Mouse (Mus musculus) frontal cortex, postnatal 10 days (tissue): ENCODE results near the gene Tmod4.

Source experiments
- DNase-seq, 2 experiments: peaks; one replicate each; pipeline ENCODE4 v3.0.0; 2022; ENCODE audit warnings: low spot score in 2 of 2, mixed read lengths in 1 of 2

Gene Tmod4

GRCm38 (mm10) chr3:95136336-95136735 lies 12.1 kb downstream of the Tmod4 start:
- no peak for DNase-seq

GRCm38 (mm10) chr3:95139586-95140288 lies 15.5 kb downstream of the Tmod4 start:
- no peak for DNase-seq

- no peak for DNase-seq
These were observed 16.0 kb downstream of the Tmod4 start for GRCm38 (mm10) chr3:95140289-95140595.

- no peak for DNase-seq
These were observed 16.5 kb downstream of the Tmod4 start for GRCm38 (mm10) chr3:95140795-95141194.

- DNase-seq, result no peak
These were observed 17.2 kb downstream of the Tmod4 start for GRCm38 (mm10) chr3:95141474-95141873.

GRCm38 (mm10) chr3:95141952-95142616 lies 17.8 kb downstream of the Tmod4 start, which contains the start of gene Tnfaip8l2:
Tnfaip8l2 (minus strand) TSS chr3:95142360.
- no peak for DNase-seq

- DNase-seq, result peak in 1 of 2 experiments; percentile 80
These were observed 18.3 kb downstream of the Tmod4 start for GRCm38 (mm10) chr3:95142617-95143011.

- no peak for DNase-seq
These were observed 23.6 kb downstream of the Tmod4 start for GRCm38 (mm10) chr3:95147924-95148323.

GRCm38 (mm10) chr3:95153874-95154273 lies 29.6 kb downstream of the Tmod4 start:
- no peak for DNase-seq

- no peak for DNase-seq
These were observed 35.3 kb downstream of the Tmod4 start for GRCm38 (mm10) chr3:95159511-95159986.

- peak; percentile 82 to 87 for DNase-seq
These were observed 36.0 kb downstream of the Tmod4 start, which contains the start of gene Sema6c for GRCm38 (mm10) chr3:95159987-95160963. Sema6c (plus strand) TSS chr3:95160457.

GRCm38 (mm10) chr3:95161041-95161551 lies 36.8 kb downstream of the Tmod4 start:
- DNase-seq, result peak in 1 of 2 experiments; percentile 12

- no peak for DNase-seq
These were observed 37.5 kb downstream of the Tmod4 start for GRCm38 (mm10) chr3:95161618-95162344.

GRCm38 (mm10) chr3:95162345-95162628 lies 38.0 kb downstream of the Tmod4 start:
- DNase-seq, result no peak

- no peak for DNase-seq
These were observed 39.4 kb downstream of the Tmod4 start for GRCm38 (mm10) chr3:95163419-95164255.

GRCm38 (mm10) chr3:95164256-95164550 lies 39.9 kb downstream of the Tmod4 start:
- DNase-seq, result no peak

- no peak for DNase-seq
These were observed 40.6 kb downstream of the Tmod4 start for GRCm38 (mm10) chr3:95164840-95165239.

- no peak for DNase-seq
These were observed 45.7 kb downstream of the Tmod4 start for GRCm38 (mm10) chr3:95169996-95170395.

GRCm38 (mm10) chr3:95171105-95171504 lies 46.8 kb downstream of the Tmod4 start:
- DNase-seq, result no peak

GRCm38 (mm10) chr3:95172526-95173255 lies 48.4 kb downstream of the Tmod4 start:
- DNase-seq, result no peak
